Mouse (Mus musculus): Measurements from ENCODE around the gene Trank1.

- TF ChIP-seq ZC3H11A (IDR thresholded peaks at IDR 0.05; ENCODE audit: borderline replicate concordance, low read depth, low read length) = no peak
- TF ChIP-seq ZNF384 (IDR thresholded peaks at IDR 0.05; ENCODE audit: low read depth, low read length) = no peak
- TF ChIP-seq CHD2 (IDR thresholded peaks at IDR 0.05; ENCODE audit: low read depth, low read length) = no peak
- TF ChIP-seq HCFC1 (IDR thresholded peaks at IDR 0.05; ENCODE audit: borderline replicate concordance, insufficient read depth, low read length) = no peak
These were observed 80.4 kb downstream of the Trank1 start for GRCm38 (mm10) chr9:111391926-111392442.

Measured in ES-E14 (cell line).